In the genomic region with DNA sequence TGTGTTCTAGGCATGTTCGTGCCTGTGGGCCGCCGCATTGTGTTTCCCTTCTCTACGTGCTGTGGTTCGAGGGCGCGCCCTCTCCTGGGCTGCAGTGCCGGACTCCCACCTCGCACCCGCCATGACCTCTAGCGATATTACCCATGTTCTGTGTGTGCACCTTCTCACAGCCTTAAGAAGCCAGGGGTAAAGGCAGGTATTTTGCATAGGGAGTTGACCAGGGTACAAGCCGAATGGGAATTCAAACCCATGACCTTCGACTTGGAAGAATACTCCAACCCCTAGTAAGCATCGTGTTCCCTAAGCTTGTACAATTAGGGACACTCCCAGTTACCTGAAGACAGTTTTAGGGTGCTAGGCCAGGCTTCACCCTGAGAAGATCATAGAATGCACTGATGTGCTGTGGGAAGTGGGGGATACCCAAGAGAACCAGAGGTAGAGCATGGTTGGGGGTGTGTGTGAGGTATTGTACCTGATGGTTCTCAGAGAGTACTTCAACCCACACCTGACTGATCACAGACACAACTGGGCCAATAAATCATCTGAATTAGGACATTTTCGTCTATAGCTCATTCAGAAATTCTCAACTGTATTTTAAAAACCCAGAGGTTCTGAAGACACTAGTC, we compare ENCODE assay signal across 8 mouse cellular contexts.
DNase-seq lines count a peak whose midpoint lies in the region; ATAC-seq and TF ChIP-seq lines count a peak whose summit lies in the region.
"Not testable (repeated sequence)": the region's sequence is repeated elsewhere in the genome, so short reads cannot be mapped to it uniquely, and the experiment has no call there.

No protein-coding gene starts in this region.

- not testable (repeated sequence) for H3K9ac ChIP-seq in forebrain, embryonic 12.5 days; heart, embryonic 16.5 days (ENCODE audit: low read length); liver, embryonic 11.5 days (ENCODE audit: low read depth, low read length)
- H3K9ac ChIP-seq in midbrain, embryonic 15.5 days, result peak overlapping the region; percentile 32; the same call in 1 of the 2 replicates

- H3K9me3 ChIP-seq in E14TG2a.4 (ENCODE audit: low read length), result peaks cover 26% of the 10 kb centered on the region
- peaks cover 14% of the 10 kb centered on the region for H3K9me3 ChIP-seq in forebrain, embryonic 12.5 days
- not testable (repeated sequence) for H3K9me3 ChIP-seq in heart, embryonic 16.5 days (replicated peaks; ENCODE audit: control insufficient read depth, low read length); liver, embryonic 11.5 days (ENCODE audit: control insufficient read depth, low read length)
- peaks cover 11% of the 10 kb centered on the region for H3K9me3 ChIP-seq in midbrain, embryonic 15.5 days

- not testable (repeated sequence) for TF ChIP-seq CTCF in E14TG2a.4 (conservative IDR thresholded peaks at IDR 0.05; ENCODE audit: low read length); small intestine, adult 2 months (IDR thresholded peaks at IDR 0.05; ENCODE audit: extremely low read depth, insufficient read length, insufficient replicate concordance, low read depth, low read length)

- not testable (repeated sequence) for H3K27ac ChIP-seq in forebrain, embryonic 12.5 days; heart, embryonic 16.5 days (ENCODE audit: low read length); liver, embryonic 11.5 days (ENCODE audit: low read depth, low read length); small intestine, adult 2 months (ENCODE audit: insufficient read depth, low read depth, low read length)
- H3K27ac ChIP-seq in midbrain, embryonic 15.5 days, result peak overlapping the region; percentile 94

- peak overlapping the region; percentile 89 for H3K4me3 ChIP-seq in E14TG2a.4 (replicated peaks; ENCODE audit: low read length)
- H3K4me3 ChIP-seq in forebrain, embryonic 12.5 days (replicated peaks), result peak overlapping the region; percentile 83
- peak overlapping the region; percentile 91 for H3K4me3 ChIP-seq in heart, embryonic 16.5 days (ENCODE audit: low read length)
- peak overlapping the region; percentile 80 for H3K4me3 ChIP-seq in liver, embryonic 11.5 days (ENCODE audit: low read depth, low read length)
- H3K4me3 ChIP-seq in midbrain, embryonic 15.5 days, result peak overlapping the region; percentile 97
- peak overlapping the region; percentile 73 for H3K4me3 ChIP-seq in small intestine, adult 2 months (ENCODE audit: low read depth, low read length)

- H3K4me1 ChIP-seq in E14TG2a.4 (replicated peaks; ENCODE audit: low read depth, low read length); forebrain, embryonic 12.5 days; heart, embryonic 16.5 days (ENCODE audit: control insufficient read depth, insufficient read depth, low read length); liver, embryonic 11.5 days (replicated peaks; ENCODE audit: control insufficient read depth, insufficient read depth, low read length); midbrain, embryonic 15.5 days; small intestine, adult 2 months (ENCODE audit: control insufficient read depth, insufficient read depth, insufficient read length, low read length): not testable (repeated sequence)

- ATAC-seq in forebrain, embryonic 12.5 days (ENCODE audit: low FRiP score); heart, embryonic 16.5 days (replicated peaks; ENCODE audit: extremely low read depth, insufficient read depth, low FRiP score): not testable (repeated sequence)
- ATAC-seq in liver, embryonic 11.5 days (replicated peaks; ENCODE audit: low FRiP score), result 0 out of 2 replicates have a peak, but pooled peaks have one; percentile 3
- peak; percentile 35; the same call in 1 of the 2 replicates for ATAC-seq in midbrain, embryonic 15.5 days (replicated peaks)

- not testable (repeated sequence) for H3K27me3 ChIP-seq in E14TG2a.4 (ENCODE audit: insufficient read depth, low read length); forebrain, embryonic 12.5 days; heart, embryonic 16.5 days (ENCODE audit: control insufficient read depth, insufficient read depth, low read length); liver, embryonic 11.5 days (replicated peaks; ENCODE audit: control insufficient read depth, insufficient read depth, low read length); midbrain, embryonic 15.5 days (replicated peaks); small intestine, adult 2 months (ENCODE audit: control insufficient read depth, insufficient read depth, low read length)

- not testable (repeated sequence) for H3K36me3 ChIP-seq in E14TG2a.4 (ENCODE audit: insufficient read depth, low read length); heart, embryonic 16.5 days (ENCODE audit: control insufficient read depth, insufficient read depth); liver, embryonic 11.5 days (ENCODE audit: control insufficient read depth, insufficient read depth, low read length); midbrain, embryonic 15.5 days (replicated peaks); small intestine, adult 2 months (ENCODE audit: control insufficient read depth, insufficient read depth, low read length)
- peaks cover 11% of the 10 kb centered on the region for H3K36me3 ChIP-seq in forebrain, embryonic 12.5 days (replicated peaks)

- WGBS in forebrain, embryonic 12.5 days, result 12% methylated on average over 15 of the region's 15 CpGs
- WGBS in heart, embryonic 16.5 days, result 15% methylated on average over 12 of the region's 15 CpGs
- WGBS in liver, embryonic 11.5 days, result 14% methylated on average over 11 of the region's 15 CpGs
- 14% methylated on average over 15 of the region's 15 CpGs for WGBS in midbrain, embryonic 15.5 days
- 11% methylated on average over 15 of the region's 15 CpGs for WGBS in small intestine, adult 2 months

- DNase-seq in cerebellum, adult 8-10 months, result peak; percentile 21
- DNase-seq in kidney, adult 9 months, result peak; percentile 7
- peak; percentile 46 for DNase-seq in liver, embryonic 11.5 days (ENCODE audit: low spot score)

- TF ChIP-seq POLR2A in small intestine, adult 2 months (IDR thresholded peaks at IDR 0.05; ENCODE audit: low read depth, low read length), result not testable (repeated sequence)

- peak overlapping the region; percentile 44 for H3K4me2 ChIP-seq in forebrain, embryonic 12.5 days
- H3K4me2 ChIP-seq in heart, embryonic 16.5 days (ENCODE audit: low read depth, low read length), result peak overlapping the region; percentile 57
- H3K4me2 ChIP-seq in liver, embryonic 11.5 days, result peak overlapping the region; percentile 63
- H3K4me2 ChIP-seq in midbrain, embryonic 15.5 days, result peak overlapping the region; percentile 44
